Mouse (Mus musculus) testis, adult 2 months (tissue): ENCODE results near the gene Efna2. TPM values are rescaled to one million over a fixed set of nuclear protein-coding genes. Genes with fewer than 3 reads are reported as not detected.

Source experiments
- H3K27ac ChIP-seq: fragments of 200-500 bp; 2 replicates; pipeline ENCODE4 v1.5.1; 2012; ENCODE audit warnings: low read depth, low read length; ENCODE audit not compliant: control insufficient read depth, insufficient read depth
- H3K27me3 ChIP-seq: fragments of 200-500 bp; 2 replicates; pipeline ENCODE4 v1.6.1; 2012; ENCODE audit warnings: mild to moderate bottlenecking, low read length, moderate library complexity; ENCODE audit not compliant: control insufficient read depth, insufficient read depth
- H3K36me3 ChIP-seq: fragments of 200-500 bp; 2 replicates; pipeline ENCODE4 v1.6.1; 2012; ENCODE audit warnings: mild to moderate bottlenecking, low read length; ENCODE audit not compliant: control insufficient read depth, insufficient read depth
- H3K4me1 ChIP-seq: fragments of 200-500 bp; 2 replicates; pipeline ENCODE4 v1.6.1; 2012; ENCODE audit warnings: low read length; ENCODE audit not compliant: control insufficient read depth, insufficient read depth
- H3K4me3 ChIP-seq: fragments of 200-500 bp; 2 replicates; pipeline ENCODE4 v1.5.1; 2012; ENCODE audit warnings: low read depth, mild to moderate bottlenecking, low read length, moderate library complexity, mixed read lengths; ENCODE audit not compliant: control insufficient read depth
- CTCF ChIP-seq: fragments of 200-500 bp; IDR thresholded peaks from 2 replicates; pipeline ENCODE4 v1.5.1; 2012; ENCODE audit warnings: low read depth, mild to moderate bottlenecking, inconsistent platforms, low read length, moderate library complexity; ENCODE audit not compliant: control insufficient read depth, insufficient read depth, insufficient replicate concordance
- POLR2A ChIP-seq: fragments of 200-500 bp; IDR thresholded peaks from 2 replicates; pipeline ENCODE4 v1.6.1; 2012; ENCODE audit warnings: low read depth, mild to moderate bottlenecking, inconsistent platforms, low read length, moderate library complexity; ENCODE audit not compliant: control insufficient read depth
- polyA plus RNA-seq: library from polyadenylated mRNA; depleted of rRNA; stranded (reverse); fragments of >200 nt; gene quantifications from 2 replicates; pipeline ENCODE4 v1.2.3, GENCODE M21; 2012; rRNA removed

Efna2 gene
- polyA plus RNA-seq, 1 experiment: 1.4 TPM

GRCm38 (mm10) chr10:80236145-80236825 is 57.0 kb downstream of the Efna2 start:
- Histone ChIP-seq H3K27me3 (no peaks in the 10 kb centered on the region), H3K27ac (no peak overlapping the region), H3K4me1 (no peaks in the 10 kb centered on the region; the same call in 1 of the 2 replicates), H3K4me3 (no peak overlapping the region), H3K36me3 (peaks cover 5% of the 10 kb centered on the region)
- TF ChIP-seq POLR2A (no peak), CTCF (no peak)

GRCm38 (mm10) chr10:80237020-80237419 is 57.7 kb downstream of the Efna2 start:
- Histone ChIP-seq H3K36me3 (peaks cover 3% of the 10 kb centered on the region), H3K27ac (no peak overlapping the region), H3K4me1 (no peaks in the 10 kb centered on the region; the same call in 1 of the 2 replicates), H3K4me3 (no peak overlapping the region), H3K27me3 (no peaks in the 10 kb centered on the region)
- TF ChIP-seq CTCF (no peak), POLR2A (no peak)

GRCm38 (mm10) chr10:80238306-80238705 is 59.0 kb downstream of the Efna2 start:
- Histone ChIP-seq H3K27ac (no peak overlapping the region), H3K36me3 (peaks cover 3% of the 10 kb centered on the region), H3K4me3 (no peak overlapping the region), H3K27me3 (no peaks in the 10 kb centered on the region), H3K4me1 (no peaks in the 10 kb centered on the region; the same call in 1 of the 2 replicates)
- TF ChIP-seq CTCF: no peak
- TF ChIP-seq POLR2A: no peak

Other genes with a start within 250 kb of the Efna2 start
- gene Wdr18, start 219.3 kb upstream of the Efna2 start, polyA plus RNA-seq: 33.9 and 36.5 TPM in 2 replicates
- gene Grin3b, start 208.8 kb upstream of the Efna2 start, polyA plus RNA-seq: 17.4 and 18.9 TPM in 2 replicates
- 202 and 209 TPM in 2 replicates for gene Tmem259, start 195.2 kb upstream of the Efna2 start, polyA plus RNA-seq
- 4.4 and 6.8 TPM in 2 replicates for gene Cnn2, start 190.9 kb upstream of the Efna2 start, polyA plus RNA-seq
- gene Abca7, start 183.0 kb upstream of the Efna2 start, polyA plus RNA-seq: 2.2 and 2.3 TPM in 2 replicates
- gene Arhgap45, start 162.8 kb upstream of the Efna2 start, polyA plus RNA-seq: 2.1 and 3.4 TPM in 2 replicates
- 104 and 113 TPM in 2 replicates for gene Polr2e, start 139.7 kb upstream of the Efna2 start, polyA plus RNA-seq
- gene Gpx4, start 132.3 kb upstream of the Efna2 start, polyA plus RNA-seq: 3,516 and 3,720 TPM in 2 replicates
- gene Sbno2, start 73.9 kb upstream of the Efna2 start, polyA plus RNA-seq: 13.9 and 14.0 TPM in 2 replicates
- gene Stk11, start 63.7 kb upstream of the Efna2 start, polyA plus RNA-seq: 215 and 222 TPM in 2 replicates
- gene Atp5d, start 40.9 kb upstream of the Efna2 start, polyA plus RNA-seq: 241 and 347 TPM in 2 replicates
- gene Cbarp, start 38.6 kb upstream of the Efna2 start, polyA plus RNA-seq: 3.8 and 5.1 TPM in 2 replicates
- gene Midn, start 31.2 kb upstream of the Efna2 start, polyA plus RNA-seq: 70.1 and 79.2 TPM in 2 replicates
- 105 and 127 TPM in 2 replicates for gene Cirbp, start 13.5 kb upstream of the Efna2 start, polyA plus RNA-seq
- 7.4 and 7.9 TPM in 2 replicates for gene 1600002K03Rik, start 6.5 kb upstream of the Efna2 start, polyA plus RNA-seq
- 282 and 295 TPM in 2 replicates for gene Mum1, start 47.0 kb downstream of the Efna2 start, polyA plus RNA-seq
- gene Ndufs7, start 69.6 kb downstream of the Efna2 start, polyA plus RNA-seq: 105 and 132 TPM in 2 replicates
- 38.5 and 39.6 TPM in 2 replicates for gene Gamt, start 81.5 kb downstream of the Efna2 start, polyA plus RNA-seq
- gene Dazap1, start 82.0 kb downstream of the Efna2 start, polyA plus RNA-seq: 97.5 and 114 TPM in 2 replicates
- gene Rps15, start 113.0 kb downstream of the Efna2 start, polyA plus RNA-seq: 672 and 893 TPM in 2 replicates
- 1.4 and 1.8 TPM in 2 replicates for gene Apc2, start 116.5 kb downstream of the Efna2 start, polyA plus RNA-seq
- 11.3 and 13.1 TPM in 2 replicates for gene 2310011J03Rik, start 141.1 kb downstream of the Efna2 start, polyA plus RNA-seq
- 324 and 326 TPM in 2 replicates for gene Pcsk4, start 150.0 kb downstream of the Efna2 start, polyA plus RNA-seq
- gene Reep6, start 150.5 kb downstream of the Efna2 start, polyA plus RNA-seq: 698 and 732 TPM in 2 replicates
- 3.3 and 4.1 TPM in 2 replicates for gene Adamtsl5, start 168.9 kb downstream of the Efna2 start, polyA plus RNA-seq
- gene Plk5, start 177.0 kb downstream of the Efna2 start, polyA plus RNA-seq: 1.3 and 1.7 TPM in 2 replicates
- 596 and 686 TPM in 2 replicates for gene Mex3d, start 208.2 kb downstream of the Efna2 start, polyA plus RNA-seq
- 135 and 153 TPM in 2 replicates for gene Mbd3, start 220.1 kb downstream of the Efna2 start, polyA plus RNA-seq
- 446 and 549 TPM in 2 replicates for gene Uqcr11, start 227.3 kb downstream of the Efna2 start, polyA plus RNA-seq